Mouse (Mus musculus) thymus, adult 2 months (tissue): ENCODE results near the gene Diaph3. TPM values are rescaled to one million over a fixed set of nuclear protein-coding genes. Genes with fewer than 3 reads are reported as not detected.

ENCODE experiments used
- DNase-seq: peaks from one replicate; pipeline ENCODE4 v3.0.0; 2021
- H3K27ac ChIP-seq: fragments of 200-500 bp; 2 replicates; pipeline ENCODE4 v1.5.1; 2012; ENCODE audit warnings: low read length, control low read depth; ENCODE audit not compliant: control insufficient read depth, insufficient read depth
- H3K27me3 ChIP-seq: fragments of 200-500 bp; 2 replicates; pipeline ENCODE4 v1.6.1; 2012; ENCODE audit warnings: mild to moderate bottlenecking, low read length, moderate library complexity, mixed read lengths; ENCODE audit not compliant: control insufficient read depth, insufficient read depth
- H3K36me3 ChIP-seq: fragments of 200-500 bp; 2 replicates; pipeline ENCODE4 v1.6.1; 2012; ENCODE audit warnings: mild to moderate bottlenecking, low read length, moderate library complexity; ENCODE audit not compliant: control insufficient read depth, insufficient read depth
- H3K4me1 ChIP-seq: fragments of 200-500 bp; replicated peaks from 2 replicates; pipeline ENCODE4 v1.6.1; 2012; ENCODE audit warnings: low read length; ENCODE audit not compliant: control insufficient read depth, insufficient read depth
- H3K4me3 ChIP-seq: fragments of 200-500 bp; 2 replicates; pipeline ENCODE4 v1.5.1; 2012; ENCODE audit warnings: mild to moderate bottlenecking, low read length, control low read depth, moderate library complexity; ENCODE audit not compliant: control insufficient read depth, insufficient read depth
- CTCF ChIP-seq: fragments of 200-500 bp; IDR thresholded peaks from 2 replicates; pipeline ENCODE4 v1.5.1; 2012; ENCODE audit warnings: mild to moderate bottlenecking, control low read depth, low read length, moderate library complexity, borderline replicate concordance; ENCODE audit not compliant: control insufficient read depth, poor library complexity, insufficient read depth; ENCODE audit errors: extremely low read depth
- POLR2A ChIP-seq: fragments of 200-500 bp; IDR thresholded peaks from 2 replicates; pipeline ENCODE4 v1.6.1; 2012; ENCODE audit warnings: mild to moderate bottlenecking, low read length, control low read depth, moderate library complexity; ENCODE audit not compliant: control insufficient read depth, poor library complexity, insufficient read depth; ENCODE audit errors: extremely low read depth
- WGBS: fragments of 180-500 bp; shearing (Covaris S2); methylation state at CpG from one replicate; pipeline ENCODE4 v1.1.7; 2018; 5-methylcytosine and 5-hydroxymethylcytosine counted together
- polyA plus RNA-seq: library from polyadenylated mRNA; depleted of rRNA; stranded (reverse); fragments of >200 nt; gene quantifications from 2 replicates; pipeline ENCODE4 v1.2.3, GENCODE M21; 2012

Gene Diaph3
- polyA plus RNA-seq, 1 experiment, result 2.2 TPM

- no peaks in the 10 kb centered on the region for H3K4me1 ChIP-seq
- no peak overlapping the region for H3K27ac ChIP-seq
- 24% methylated on average over 4 of the region's 4 CpGs for WGBS
- TF ChIP-seq POLR2A (no peak), CTCF (no peak)
- H3K4me3 ChIP-seq, result no peak overlapping the region
- H3K27me3 ChIP-seq, result no peaks in the 10 kb centered on the region
- no peaks in the 10 kb centered on the region for H3K36me3 ChIP-seq
- DNase-seq, result no peak
Measured at GRCm38 (mm10) chr14:86847154-86847810, 293.8 kb downstream of the Diaph3 start.

GRCm38 (mm10) chr14:86844075-86844474 is 297.0 kb downstream of the Diaph3 start:
- TF ChIP-seq CTCF, result no peak
- TF ChIP-seq POLR2A, result no peak

GRCm38 (mm10) chr14:86837642-86838041 is 303.4 kb downstream of the Diaph3 start:
- Histone ChIP-seq H3K4me3 (no peak overlapping the region), H3K36me3 (no peaks in the 10 kb centered on the region), H3K4me1 (no peaks in the 10 kb centered on the region), H3K27me3 (no peaks in the 10 kb centered on the region), H3K27ac (no peak overlapping the region)
- no peak for DNase-seq
- TF ChIP-seq POLR2A, result no peak
- TF ChIP-seq CTCF, result no peak
- WGBS, result 80% methylated on average over 2 of the region's 2 CpGs

More at GRCm38 (mm10) chr14:86844075-86844474, 297.0 kb downstream of the Diaph3 start:
- no peaks in the 10 kb centered on the region for H3K36me3 ChIP-seq
- no peaks in the 10 kb centered on the region for H3K4me1 ChIP-seq
- WGBS, result 76% methylated on average over 3 of the region's 3 CpGs
- H3K4me3 ChIP-seq, result no peak overlapping the region
- no peak overlapping the region for H3K27ac ChIP-seq
- no peaks in the 10 kb centered on the region for H3K27me3 ChIP-seq
- no peak for DNase-seq

GRCm38 (mm10) chr14:86834851-86835250 is 306.2 kb downstream of the Diaph3 start:
- Histone ChIP-seq H3K4me3 (no peak overlapping the region), H3K27ac (no peak overlapping the region), H3K36me3 (no peaks in the 10 kb centered on the region), H3K27me3 (no peaks in the 10 kb centered on the region), H3K4me1 (no peaks in the 10 kb centered on the region)
- WGBS, result 97% methylated on average over 2 of the region's 2 CpGs
- DNase-seq, result no peak
- TF ChIP-seq CTCF, result no peak
- TF ChIP-seq POLR2A, result no peak

- H3K4me1 ChIP-seq, result no peaks in the 10 kb centered on the region
- TF ChIP-seq POLR2A (no peak), CTCF (no peak)
- 97% methylated on average over 6 of the region's 6 CpGs for WGBS
- no peaks in the 10 kb centered on the region for H3K36me3 ChIP-seq
- H3K4me3 ChIP-seq, result no peak overlapping the region
- H3K27ac ChIP-seq, result no peak overlapping the region
- no peak for DNase-seq
- no peaks in the 10 kb centered on the region for H3K27me3 ChIP-seq
Measured at GRCm38 (mm10) chr14:86834269-86834668, 306.8 kb downstream of the Diaph3 start.

- H3K36me3 ChIP-seq, result no peaks in the 10 kb centered on the region
- no peak overlapping the region for H3K4me3 ChIP-seq
- no peaks in the 10 kb centered on the region for H3K27me3 ChIP-seq
- WGBS, result 87% methylated on average over 4 of the region's 4 CpGs
- no peak for DNase-seq
- TF ChIP-seq CTCF (no peak), POLR2A (no peak)
- H3K27ac ChIP-seq, result no peak overlapping the region
- no peaks in the 10 kb centered on the region for H3K4me1 ChIP-seq
Measured at GRCm38 (mm10) chr14:86833003-86833402, 308.0 kb downstream of the Diaph3 start.

GRCm38 (mm10) chr14:86816246-86816645 is 324.8 kb downstream of the Diaph3 start:
- TF ChIP-seq CTCF, result no peak
- no peak for TF ChIP-seq POLR2A
- WGBS, result over 99% methylated on average over 4 of the region's 4 CpGs

More at GRCm38 (mm10) chr14:86816246-86816645, 324.8 kb downstream of the Diaph3 start:
- Histone ChIP-seq H3K4me3 (no peak overlapping the region), H3K27me3 (no peaks in the 10 kb centered on the region), H3K36me3 (no peaks in the 10 kb centered on the region), H3K27ac (no peak overlapping the region), H3K4me1 (no peaks in the 10 kb centered on the region)
- no peak for DNase-seq
